Mouse (Mus musculus) embryonic fibroblast, embryonic 13.5 days (primary cell): ENCODE results near the gene Sirt1. TPM values are rescaled to one million over a fixed set of nuclear protein-coding genes. Genes with fewer than 3 reads are reported as not detected.
"Not testable (repeated sequence)": the region's sequence is repeated elsewhere in the genome, so short reads cannot be mapped to it uniquely, and the experiment has no call there.

Experiments
- H3K27ac ChIP-seq: 2 replicates; pipeline ENCODE4 v1.5.1; 2012; ENCODE audit warnings: low read length, control low read depth, inconsistent platforms; ENCODE audit not compliant: insufficient read depth
- H3K4me1 ChIP-seq: 2 replicates; pipeline ENCODE4 v1.6.1; 2011; ENCODE audit warnings: low read length; ENCODE audit not compliant: control insufficient read depth, insufficient read depth
- H3K4me3 ChIP-seq: 2 replicates; pipeline ENCODE4 v1.5.1; 2011; ENCODE audit warnings: mild to moderate bottlenecking, control low read depth, low read length; ENCODE audit not compliant: insufficient read depth
- CTCF ChIP-seq: IDR thresholded peaks from 2 replicates; pipeline ENCODE4 v1.5.1; 2011; ENCODE audit warnings: mild to moderate bottlenecking, control low read depth, low read length, moderate library complexity, borderline replicate concordance; ENCODE audit not compliant: insufficient read depth
- POLR2A ChIP-seq: IDR thresholded peaks from 2 replicates; pipeline ENCODE4 v1.6.1; 2011; ENCODE audit warnings: low read depth, mild to moderate bottlenecking, control low read depth, low read length, moderate library complexity
- polyA plus RNA-seq: library from polyadenylated mRNA; stranded (reverse); fragments of >200 nt; gene quantifications from 2 replicates; pipeline ENCODE4 v1.2.4, GENCODE M21; 2011; ENCODE audit warnings: low read depth; ENCODE audit not compliant: missing spikeins, insufficient read length

Sirt1 gene
- polyA plus RNA-seq, 1 experiment, result 14.4 TPM

DNA sequence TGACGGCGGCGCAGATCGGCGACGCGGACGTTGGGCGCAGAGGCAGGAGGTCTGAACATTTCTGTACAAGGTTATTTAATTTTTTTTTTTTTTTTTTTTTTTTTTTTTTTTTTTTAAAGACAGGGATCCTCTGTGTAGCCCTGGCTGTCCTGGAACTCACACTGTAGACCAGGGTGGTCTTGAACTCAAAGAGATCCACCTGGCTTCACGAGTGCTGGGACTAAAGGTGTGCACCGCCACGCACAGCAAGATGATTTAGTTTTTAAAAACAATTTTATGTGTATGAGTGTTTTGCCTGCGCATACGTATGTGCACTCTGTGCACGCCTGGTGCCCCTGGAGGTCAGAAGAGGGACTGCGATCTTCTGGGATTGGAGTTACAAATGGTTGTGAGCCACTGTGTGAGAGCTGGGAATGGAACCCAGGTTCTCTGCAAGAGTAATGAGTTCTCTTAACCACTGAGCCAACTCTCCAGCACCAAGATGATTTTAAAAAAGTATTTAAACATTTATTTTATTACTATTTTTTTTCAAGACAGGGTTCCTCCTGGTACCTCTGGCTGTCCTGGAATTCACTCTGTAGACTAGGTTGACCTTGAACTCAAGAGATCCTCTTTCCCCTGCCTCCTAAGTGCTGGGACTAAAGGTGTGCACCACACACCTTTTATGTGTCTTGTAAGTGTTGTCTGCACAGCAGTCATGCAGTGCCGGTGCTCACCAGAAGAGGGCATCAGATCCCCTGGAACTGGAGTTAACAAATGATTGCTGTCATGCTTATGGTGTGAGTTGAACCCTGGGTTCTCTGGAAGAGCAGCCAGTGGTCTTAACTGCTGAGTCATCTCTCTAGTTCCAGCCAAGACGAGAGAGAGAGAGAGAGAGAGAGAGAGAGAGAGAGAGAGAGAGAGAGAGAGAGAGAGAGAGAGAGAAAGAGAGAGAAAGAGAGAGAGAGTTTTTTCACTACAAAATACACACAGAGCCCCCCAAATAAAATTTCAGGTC lies 40.5 kb upstream of the Sirt1 start, which contains the start of gene Gm7075:
Gene Gm7075, minus strand, starts transcription at position 51 of the 997 bp plus-strand sequence.
- Histone ChIP-seq H3K4me1 (no peaks in the 10 kb centered on the region), H3K4me3 (no peak within 1 kb of the TSS), H3K27ac (no peak within 1 kb of the TSS)
- TF ChIP-seq CTCF, result peak; percentile 40; the same call in 1 of the 2 replicates
- TF ChIP-seq POLR2A, result no peak

DNA sequence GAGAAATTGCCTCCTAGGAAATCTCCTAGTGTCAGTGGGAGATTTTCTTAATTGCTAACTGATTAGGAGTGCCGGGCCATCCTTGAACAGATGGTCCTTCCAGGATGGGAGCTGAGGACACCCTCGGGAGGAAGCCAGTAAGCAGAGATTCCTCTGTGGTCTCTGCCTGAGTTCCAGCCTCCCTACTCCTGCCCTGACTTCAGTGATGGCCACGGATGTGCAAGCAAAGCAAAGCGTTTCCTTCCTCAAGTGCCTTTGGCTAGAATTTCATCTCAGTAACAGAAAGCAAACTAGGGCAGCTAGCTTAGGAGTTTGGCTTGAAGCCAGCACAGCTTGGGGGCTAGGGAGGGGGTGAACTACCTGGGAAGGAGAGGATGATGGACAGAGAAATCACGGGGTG lies 35.6 kb upstream of the Sirt1 start:
- no peak for TF ChIP-seq CTCF
- no peak for TF ChIP-seq POLR2A
- Histone ChIP-seq H3K4me3 (no peak overlapping the region), H3K27ac (no peak overlapping the region), H3K4me1 (no peaks in the 10 kb centered on the region)

DNA sequence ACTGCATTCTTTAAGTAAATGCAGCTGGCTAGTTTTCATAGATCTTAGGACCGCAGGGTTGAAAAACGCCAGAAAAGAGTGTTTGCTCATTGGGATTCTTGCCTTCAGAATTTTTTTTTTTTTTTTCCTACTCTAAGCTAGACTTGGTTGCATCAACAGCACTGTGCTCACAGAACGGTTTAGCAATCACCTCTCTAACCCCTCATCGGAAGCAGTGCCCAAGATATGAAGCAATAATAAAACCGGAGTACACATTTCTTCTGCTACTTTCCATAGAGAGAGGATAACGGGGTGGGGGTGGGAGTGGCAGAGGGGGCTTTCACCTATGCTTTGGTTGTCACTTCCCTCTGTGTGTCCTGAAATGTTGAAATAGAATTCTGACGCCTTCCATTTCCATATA lies 34.3 kb upstream of the Sirt1 start:
- Histone ChIP-seq H3K4me3 (no peak overlapping the region), H3K4me1 (no peaks in the 10 kb centered on the region), H3K27ac (no peak overlapping the region)
- no peak for TF ChIP-seq CTCF
- no peak for TF ChIP-seq POLR2A

DNA sequence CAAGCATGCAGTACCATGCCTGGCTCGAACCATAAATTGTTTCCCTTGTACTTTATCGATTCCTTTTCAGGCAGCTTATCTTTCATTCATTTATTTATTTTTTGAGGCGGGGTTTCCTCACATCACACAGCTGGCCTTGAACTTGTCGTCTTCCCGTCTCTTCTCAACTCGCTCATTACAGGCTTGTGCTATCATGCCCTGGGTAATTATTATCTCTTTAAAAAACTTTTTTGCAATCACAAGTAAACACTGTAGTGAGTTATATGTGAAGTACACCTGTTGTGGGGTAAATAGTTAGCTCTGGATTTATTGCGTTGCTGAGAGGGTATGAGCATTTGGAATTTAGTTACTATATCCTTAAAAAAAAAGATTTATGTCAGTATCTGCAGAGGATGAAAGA lies 33.8 kb upstream of the Sirt1 start:
- Histone ChIP-seq H3K4me3 (no peak overlapping the region), H3K27ac (no peak overlapping the region), H3K4me1 (no peaks in the 10 kb centered on the region)
- TF ChIP-seq POLR2A (no peak), CTCF (no peak)

DNA sequence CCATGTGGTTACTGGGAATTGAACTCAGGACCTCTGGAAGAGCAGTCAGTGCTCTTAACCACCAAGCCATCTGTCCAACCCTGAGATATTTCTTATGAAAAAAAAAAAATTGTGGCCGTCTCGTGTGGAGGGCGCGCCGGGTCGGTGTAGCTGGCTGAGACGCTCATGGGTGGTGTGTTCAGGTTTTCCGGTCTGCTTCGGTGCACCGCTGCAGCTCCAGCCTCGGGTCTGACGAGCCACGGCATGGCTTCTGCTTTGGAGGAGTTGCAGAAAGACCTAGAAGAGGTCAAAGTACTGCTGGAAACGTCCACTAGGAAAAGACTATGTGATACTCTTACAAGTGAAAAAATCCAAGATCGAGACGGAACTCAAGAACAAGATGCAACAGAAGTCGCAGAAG lies 31.3 kb upstream of the Sirt1 start:
- Histone ChIP-seq H3K4me1 (no peaks in the 10 kb centered on the region), H3K27ac (no peak overlapping the region), H3K4me3 (no peak overlapping the region)
- no peak for TF ChIP-seq CTCF
- no peak for TF ChIP-seq POLR2A

DNA sequence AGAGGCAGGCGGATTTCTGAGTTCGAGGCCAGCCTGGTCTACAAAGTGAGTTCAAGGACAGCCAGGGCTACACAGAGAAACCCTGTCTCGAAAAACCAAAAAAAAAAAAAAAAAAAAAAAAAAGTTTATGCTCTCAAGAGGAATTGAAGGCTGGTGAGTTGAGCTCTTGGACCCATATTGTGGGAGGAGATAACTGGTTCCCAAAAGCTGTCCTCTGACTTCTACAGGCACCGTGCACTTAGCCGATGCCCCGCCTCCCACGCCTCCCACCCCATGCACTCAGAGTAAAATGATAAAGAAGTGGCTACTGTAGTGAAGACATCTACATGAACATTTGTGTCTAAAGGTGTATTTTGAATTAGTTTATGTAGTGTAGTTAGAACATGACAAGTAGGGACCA lies 30.2 kb upstream of the Sirt1 start:
- H3K4me3 ChIP-seq, H3K27ac ChIP-seq, H3K4me1 ChIP-seq: not testable (repeated sequence)

DNA sequence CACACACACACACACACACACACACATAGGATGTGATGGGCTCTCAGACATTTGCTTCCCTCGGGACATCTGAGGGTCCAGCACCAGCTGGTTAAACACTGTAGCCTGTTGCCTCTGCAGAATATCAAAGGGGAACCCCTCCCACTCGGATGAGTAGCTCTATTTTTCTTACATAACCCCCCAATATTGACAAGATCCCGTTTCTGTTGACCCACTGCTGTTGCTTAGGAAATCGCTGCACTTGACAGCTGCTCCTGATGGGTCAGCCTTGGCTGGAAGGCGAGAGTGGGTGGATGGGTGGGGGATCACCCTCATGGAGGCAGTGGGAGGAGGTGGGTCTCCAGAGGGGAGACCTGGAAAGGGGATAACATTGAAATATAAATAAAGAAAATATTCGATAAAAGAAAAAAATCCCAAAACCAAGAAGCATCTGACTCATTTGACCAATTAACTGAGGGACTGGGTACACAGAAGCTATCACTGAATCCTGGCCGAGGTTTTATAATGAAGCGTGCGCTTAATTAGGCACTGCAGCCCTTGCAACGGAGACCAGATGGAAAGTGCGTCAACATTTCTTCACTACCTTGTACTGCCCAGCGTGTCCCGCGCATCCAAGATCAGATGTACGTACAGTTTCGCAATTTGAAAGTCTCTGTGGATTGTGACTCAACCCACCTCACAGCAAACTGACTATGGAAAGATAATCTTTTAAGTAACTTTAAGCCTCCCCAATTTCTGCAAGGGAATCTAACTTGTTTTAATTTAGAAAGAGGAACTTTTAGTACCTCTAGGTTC lies 28.9 kb upstream of the Sirt1 start:
- TF ChIP-seq CTCF, result no peak
- no peak for TF ChIP-seq POLR2A
- Histone ChIP-seq H3K4me1 (no peaks in the 10 kb centered on the region), H3K27ac (no peak overlapping the region), H3K4me3 (no peak overlapping the region)

DNA sequence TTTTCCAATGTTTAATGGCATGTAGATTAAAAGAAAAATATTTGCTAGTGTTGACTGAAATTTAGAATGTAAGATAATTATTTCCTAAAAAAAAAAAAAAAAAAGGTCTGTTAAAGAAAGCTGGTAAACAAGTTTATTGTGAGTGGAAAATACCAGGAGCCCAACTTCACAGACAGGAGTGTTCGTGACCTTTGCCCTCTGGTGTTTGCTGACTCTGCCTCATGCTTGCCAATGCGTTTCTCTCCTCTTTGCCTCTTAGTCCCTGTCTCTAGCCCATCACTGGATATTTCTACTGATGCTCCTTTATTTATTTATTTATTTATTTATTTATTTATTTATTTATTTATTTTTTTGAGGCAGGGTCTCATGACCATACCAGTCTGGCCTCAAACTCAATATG lies 22.1 kb upstream of the Sirt1 start:
- no peak overlapping the region for H3K27ac ChIP-seq
- TF ChIP-seq CTCF, result no peak
- TF ChIP-seq POLR2A, result no peak
- H3K4me1 ChIP-seq, result no peaks in the 10 kb centered on the region
- no peak overlapping the region for H3K4me3 ChIP-seq

DNA sequence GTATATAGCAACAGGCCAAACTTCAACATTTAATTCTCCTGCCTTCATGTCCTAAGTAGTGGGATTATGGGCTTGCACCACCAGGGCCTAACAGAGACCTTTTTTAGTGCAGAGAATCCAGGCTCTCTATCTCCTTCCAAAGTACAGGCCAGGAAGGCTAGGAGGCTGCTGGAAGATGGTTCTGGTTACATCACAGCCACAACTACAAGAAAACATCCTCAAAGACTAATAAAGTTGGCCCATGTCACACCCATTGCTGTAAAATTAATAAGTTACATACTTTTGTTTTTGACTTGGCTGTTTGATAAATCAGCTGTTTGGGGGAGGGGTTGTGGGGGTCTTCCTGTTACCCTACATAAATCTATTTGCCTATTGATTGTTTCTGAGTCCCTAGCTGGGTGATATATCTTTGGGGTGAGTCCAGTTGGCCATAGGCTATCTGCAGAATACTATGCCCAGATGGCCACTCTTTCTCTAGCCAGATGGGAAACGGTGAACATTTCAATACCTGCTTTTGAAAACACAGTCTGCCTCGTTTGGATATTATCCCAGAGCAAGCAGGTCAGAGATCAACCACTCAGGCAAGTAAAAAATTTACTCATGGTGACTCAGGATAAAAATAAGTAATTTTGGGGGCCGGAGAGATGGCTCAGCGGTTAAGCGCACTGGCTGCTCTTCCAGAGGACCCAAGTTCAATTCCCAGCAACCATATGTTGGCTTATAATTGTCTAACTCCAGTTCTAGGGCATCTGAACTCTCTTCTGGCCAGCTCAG lies 21.4 kb upstream of the Sirt1 start:
- TF ChIP-seq CTCF, result no peak
- TF ChIP-seq POLR2A, result no peak
- Histone ChIP-seq H3K4me1 (no peaks in the 10 kb centered on the region), H3K27ac (no peak overlapping the region), H3K4me3 (no peak overlapping the region)

DNA sequence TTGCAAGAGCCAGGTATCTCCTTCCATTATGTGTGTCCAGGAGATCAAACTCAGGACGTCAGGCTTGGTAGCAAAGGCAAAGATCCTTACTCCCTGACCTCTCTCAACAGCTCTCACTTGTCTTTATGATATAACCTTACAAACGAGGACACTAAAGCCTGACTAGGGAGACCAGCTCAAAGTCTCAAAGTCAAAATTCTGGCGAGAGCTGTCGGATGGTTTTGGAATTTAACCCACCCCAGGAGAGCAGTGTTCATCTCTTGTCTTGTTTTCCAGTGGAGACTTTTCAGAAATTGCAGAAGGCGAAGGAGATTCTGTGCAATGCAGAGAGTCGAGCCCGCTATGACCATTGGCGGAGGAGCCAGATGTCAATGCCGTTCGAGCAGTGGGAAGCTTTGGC lies 15.5 kb upstream of the Sirt1 start:
- TF ChIP-seq POLR2A, result no peak
- no peak for TF ChIP-seq CTCF
- no peaks in the 10 kb centered on the region for H3K4me1 ChIP-seq
- H3K27ac ChIP-seq, result no peak overlapping the region
- no peak overlapping the region for H3K4me3 ChIP-seq
